Mouse (Mus musculus) heart, embryonic 15.5 days (tissue): Measurements from ENCODE around the gene Naaladl1. TPM values are rescaled to one million over a fixed set of nuclear protein-coding genes. Genes with fewer than 3 reads are reported as not detected.

ENCODE experiments used
- ATAC-seq: fragments of 200-750 bp; cut with Nextera tagmentation; replicated peaks from 2 replicates; pipeline ENCODE4 v1.8.0; 2017; ENCODE audit warnings: low read depth, moderate TSS enrichment; ENCODE audit not compliant: insufficient number of reproducible peaks, insufficient read depth, low FRiP score
- H3K27ac ChIP-seq: fragments of 300-500 bp; sonication (generic); 2 replicates; pipeline ENCODE4 v1.5.1; 2015; ENCODE audit warnings: mild to moderate bottlenecking, inconsistent platforms
- H3K27me3 ChIP-seq: fragments of 300-500 bp; sonication (generic); 2 replicates; pipeline ENCODE4 v1.6.1; 2015; ENCODE audit warnings: inconsistent platforms
- H3K36me3 ChIP-seq: fragments of 300-500 bp; sonication (generic); 2 replicates; pipeline ENCODE4 v1.6.1; 2015; ENCODE audit warnings: mild to moderate bottlenecking, inconsistent platforms
- H3K4me1 ChIP-seq: fragments of 300-500 bp; sonication (generic); replicated peaks from 2 replicates; pipeline ENCODE4 v1.6.1; 2015; ENCODE audit warnings: inconsistent platforms
- H3K4me2 ChIP-seq: fragments of 300-500 bp; sonication (generic); 2 replicates; pipeline ENCODE4 v1.6.1; 2015; ENCODE audit warnings: inconsistent platforms, mild to moderate bottlenecking, moderate library complexity
- H3K4me3 ChIP-seq: fragments of 300-500 bp; sonication (generic); 2 replicates; pipeline ENCODE4 v1.5.1; 2015; ENCODE audit warnings: mild to moderate bottlenecking, inconsistent platforms
- H3K9ac ChIP-seq: fragments of 300-500 bp; sonication (generic); 2 replicates; pipeline ENCODE4 v1.6.1; 2015; ENCODE audit warnings: mild to moderate bottlenecking, inconsistent platforms
- H3K9me3 ChIP-seq: fragments of 300-500 bp; sonication (generic); replicated peaks from 2 replicates; pipeline ENCODE4 v1.6.1; 2016; ENCODE audit warnings: inconsistent platforms
- WGBS: fragments of 180-500 bp; shearing (Covaris S2); methylation state at CpG from one replicate; pipeline ENCODE4 v1.1.7; 2015; ENCODE audit warnings: mixed read lengths; 5-methylcytosine and 5-hydroxymethylcytosine counted together
- polyA plus RNA-seq: library from polyadenylated mRNA; unstranded; fragments of >200 nt; fragmentation: Nextera tagmentation; extraction: Ambion mirVana; gene quantifications from 2 replicates; pipeline ENCODE4 v1.2.1, GENCODE M21; 2015

The Naaladl1 gene
- polyA plus RNA-seq, 1 experiment from 2014 or later, result 0.21 TPM

- Histone ChIP-seq H3K27ac (no peak overlapping the region), H3K27me3 (no peaks in the 10 kb centered on the region), H3K4me1 (no peaks in the 10 kb centered on the region), H3K4me3 (no peak overlapping the region), H3K9me3 (no peaks in the 10 kb centered on the region), H3K4me2 (no peak overlapping the region), H3K36me3 (no peaks in the 10 kb centered on the region), H3K9ac (no peak overlapping the region)
- ATAC-seq, result no peak
- WGBS, result 57% methylated on average over 10 of the region's 10 CpGs
These were observed 58.4 kb downstream of the Naaladl1 start for GRCm38 (mm10) chr19:6163872-6164547.

Other genes with a start within 250 kb of the Naaladl1 start
- gene Frmd8, start 230.5 kb upstream of the Naaladl1 start, polyA plus RNA-seq, result 25.1 and 35.1 TPM in 2 replicates
- gene Slc25a45, start 228.0 kb upstream of the Naaladl1 start, polyA plus RNA-seq, result 3.2 and 4.2 TPM in 2 replicates
- gene Tigd3, start 211.6 kb upstream of the Naaladl1 start, polyA plus RNA-seq, result 1.2 and 2.0 TPM in 2 replicates
- gene Dpf2, start 192.8 kb upstream of the Naaladl1 start, polyA plus RNA-seq, result 81.9 and 106 TPM in 2 replicates
- gene Cdc42ep2, start 181.0 kb upstream of the Naaladl1 start, polyA plus RNA-seq, result 10.4 and 13.0 TPM in 2 replicates
- 35.8 and 48.9 TPM in 2 replicates for gene Pola2, start 141.6 kb upstream of the Naaladl1 start, polyA plus RNA-seq
- gene Slc22a20, start 119.6 kb upstream of the Naaladl1 start, polyA plus RNA-seq, result not detected in 2 replicates
- 6.6 and 10.0 TPM in 2 replicates for gene Capn1, start 89.9 kb upstream of the Naaladl1 start, polyA plus RNA-seq
- 14.5 and 19.2 TPM in 2 replicates for gene Syvn1, start 59.2 kb upstream of the Naaladl1 start, polyA plus RNA-seq
- 54.5 and 55.3 TPM in 2 replicates for gene Mrpl49, start 48.0 kb upstream of the Naaladl1 start, polyA plus RNA-seq
- gene Fau, start 47.9 kb upstream of the Naaladl1 start, polyA plus RNA-seq, result 434 and 453 TPM in 2 replicates
- 19.3 and 25.6 TPM in 2 replicates for gene Znhit2, start 44.6 kb upstream of the Naaladl1 start, polyA plus RNA-seq
- 5.4 and 11.3 TPM in 2 replicates for gene Tm7sf2, start 37.4 kb upstream of the Naaladl1 start, polyA plus RNA-seq
- 35.6 and 51.9 TPM in 2 replicates for gene Vps51, start 28.6 kb upstream of the Naaladl1 start, polyA plus RNA-seq
- not detected in 2 replicates for gene Tmem262, start 25.7 kb upstream of the Naaladl1 start, polyA plus RNA-seq
- 0.48 and 1.3 TPM in 2 replicates for gene Gm28374, start 23.5 kb upstream of the Naaladl1 start, polyA plus RNA-seq
- gene Zfpl1, start 20.8 kb upstream of the Naaladl1 start, polyA plus RNA-seq, result 39.1 and 53.1 TPM in 2 replicates
- gene Cdca5, start 20.8 kb upstream of the Naaladl1 start, polyA plus RNA-seq, result 19.6 and 27.2 TPM in 2 replicates
- 0.20 and 0.38 TPM in 2 replicates for gene AC131692.1, start 11.4 kb upstream of the Naaladl1 start, polyA plus RNA-seq
- gene Sac3d1, start 12.9 kb downstream of the Naaladl1 start, polyA plus RNA-seq, result 28.1 and 38.1 TPM in 2 replicates
- gene Snx15, start 22.5 kb downstream of the Naaladl1 start, polyA plus RNA-seq, result 19.8 and 25.9 TPM in 2 replicates
- 0.23 TPM in 1 of 2 replicates, not detected in the other for gene Batf2, start 35.2 kb downstream of the Naaladl1 start, polyA plus RNA-seq
- gene Arl2, start 35.8 kb downstream of the Naaladl1 start, polyA plus RNA-seq, result 74.7 and 81.8 TPM in 2 replicates
- not detected in 2 replicates for gene Majin, start 78.6 kb downstream of the Naaladl1 start, polyA plus RNA-seq
- gene Gpha2, start 120.6 kb downstream of the Naaladl1 start, polyA plus RNA-seq, result 0.57 TPM in 1 of 2 replicates, not detected in the other
- gene Ppp2r5b, start 130.1 kb downstream of the Naaladl1 start, polyA plus RNA-seq, result 21.4 and 28.1 TPM in 2 replicates
- gene Atg2a, start 135.9 kb downstream of the Naaladl1 start, polyA plus RNA-seq, result 6.7 and 10.0 TPM in 2 replicates
- 54.1 and 66.8 TPM in 2 replicates for gene Ehd1, start 170.9 kb downstream of the Naaladl1 start, polyA plus RNA-seq
- gene Cdc42bpg, start 200.7 kb downstream of the Naaladl1 start, polyA plus RNA-seq, result 0.30 and 0.60 TPM in 2 replicates
- gene Men1, start 229.2 kb downstream of the Naaladl1 start, polyA plus RNA-seq, result 36.1 and 50.6 TPM in 2 replicates
- gene Map4k2, start 235.4 kb downstream of the Naaladl1 start, polyA plus RNA-seq, result 12.6 and 17.9 TPM in 2 replicates